Mouse (Mus musculus) embryo, embryonic 10.5 days (tissue): ENCODE results near the gene Ifit1bl2.
A peak's percentile ranks its signal among the peaks of the same experiment; 100 is the strongest.
"Not testable (repeated sequence)": the region's sequence is repeated elsewhere in the genome, so short reads cannot be mapped to it uniquely, and the experiment has no call there.

ENCODE experiments used
- DNase-seq: peaks from one replicate; pipeline ENCODE4 v3.0.0-alpha.2; 2015; ENCODE audit warnings: low spot score

Gene Ifit1bl2

GRCm38 (mm10) chr19:34640623-34641022, at the start of gene Ifit1bl2, which contains the start of gene Ifit1:
TSS of gene Ifit1bl2 (minus strand) at chr19:34640743.
TSS of gene Ifit1 (plus strand) at chr19:34640871.
- DNase-seq = no peak

GRCm38 (mm10) chr19:34685530-34685929, 45.0 kb upstream of the Ifit1bl2 start:
- DNase-seq = no peak

DNA sequence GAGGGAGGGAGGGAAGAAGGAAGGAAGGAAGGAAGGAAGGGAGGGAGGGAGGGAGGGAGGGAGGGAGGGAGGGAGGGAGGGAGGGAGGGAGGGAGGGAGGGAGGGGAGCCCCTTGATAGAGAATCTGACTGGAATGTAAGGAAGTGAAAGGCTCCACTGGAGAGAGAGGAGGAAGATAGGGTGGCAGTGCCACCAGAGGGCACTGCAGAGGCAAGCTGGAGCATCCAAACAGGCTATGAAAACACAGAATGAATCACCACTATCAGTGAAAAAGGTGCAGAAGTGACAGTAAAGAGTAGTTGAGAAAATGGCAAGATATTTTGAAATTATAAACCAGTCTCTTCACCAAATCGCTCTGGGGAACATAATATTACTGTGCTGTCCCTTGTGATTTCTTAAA, 44.3 kb upstream of the Ifit1bl2 start:
- DNase-seq = peak; percentile 59

- DNase-seq = no peak
Observed at GRCm38 (mm10) chr19:34678428-34678827, 37.9 kb upstream of the Ifit1bl2 start.

DNA sequence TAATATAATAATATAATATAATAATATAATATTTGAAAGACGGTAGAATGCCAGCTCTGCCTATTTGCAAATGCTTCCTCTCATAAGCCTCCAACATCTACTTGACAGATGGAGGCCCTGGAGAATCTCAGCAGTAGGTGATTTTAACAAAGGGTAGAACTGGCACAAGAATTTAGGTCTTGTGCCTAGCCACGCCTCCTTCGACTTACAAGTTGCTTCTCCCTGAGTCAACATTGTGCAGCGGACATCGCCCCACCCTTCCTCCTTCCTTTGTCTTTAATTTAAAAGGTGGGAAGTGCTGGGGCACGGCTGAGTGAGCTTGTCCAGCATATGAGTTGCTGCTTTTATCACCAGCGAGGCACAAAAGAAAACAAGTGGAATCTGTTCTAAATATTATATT, 32.9 kb upstream of the Ifit1bl2 start:
- no peak for DNase-seq

DNA sequence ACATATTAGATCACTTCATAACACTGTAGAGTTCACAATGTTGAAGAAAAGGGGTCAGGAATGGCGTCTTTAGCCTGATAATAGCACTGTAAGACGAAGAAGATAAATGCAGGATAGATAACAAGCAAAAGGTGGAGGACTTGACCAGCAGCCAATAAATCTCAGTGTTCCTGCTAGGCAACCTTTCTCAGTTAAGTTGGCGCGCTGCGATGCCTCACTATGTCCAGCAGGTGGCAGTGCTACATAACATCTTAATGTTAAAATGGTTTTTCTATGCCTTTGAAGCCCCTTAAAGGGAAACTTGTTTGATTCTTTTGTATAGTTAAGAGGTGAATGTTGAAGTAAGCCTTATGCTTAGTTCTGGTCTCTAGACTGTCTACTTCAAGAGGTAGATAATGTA, 25.6 kb upstream of the Ifit1bl2 start:
- DNase-seq = peak; percentile 92

GRCm38 (mm10) chr19:34662740-34663139, 22.2 kb upstream of the Ifit1bl2 start:
- no peak for DNase-seq

DNA sequence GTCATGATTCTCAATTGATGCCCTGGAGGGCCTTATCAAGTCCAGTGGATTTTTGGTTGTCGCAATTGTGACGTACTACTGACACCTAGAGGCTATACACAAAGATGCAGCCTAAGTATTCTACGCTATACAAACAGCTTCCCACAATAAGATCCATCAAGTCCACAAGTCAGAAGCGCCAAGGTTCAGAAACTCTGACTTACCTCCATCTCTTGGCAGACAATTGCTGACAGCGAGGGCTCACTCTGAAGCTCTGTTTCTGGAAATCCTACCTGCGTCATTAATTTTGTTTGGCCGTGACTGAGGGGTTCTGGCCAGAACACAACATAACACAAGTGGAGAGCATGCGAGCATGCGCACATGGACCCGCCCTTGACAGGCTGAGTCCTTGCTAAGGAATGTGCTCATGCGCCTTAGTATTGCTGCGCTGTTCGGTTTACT, 21.5 kb upstream of the Ifit1bl2 start:
- peak; percentile 81 for DNase-seq

GRCm38 (mm10) chr19:34656511-34657298, 16.2 kb upstream of the Ifit1bl2 start:
- peak; percentile 24 for DNase-seq

- no peak for DNase-seq
Observed at GRCm38 (mm10) chr19:34655227-34655805, 14.8 kb upstream of the Ifit1bl2 start.

- DNase-seq = no peak
Observed at GRCm38 (mm10) chr19:34650997-34651396, 10.5 kb upstream of the Ifit1bl2 start.

DNA sequence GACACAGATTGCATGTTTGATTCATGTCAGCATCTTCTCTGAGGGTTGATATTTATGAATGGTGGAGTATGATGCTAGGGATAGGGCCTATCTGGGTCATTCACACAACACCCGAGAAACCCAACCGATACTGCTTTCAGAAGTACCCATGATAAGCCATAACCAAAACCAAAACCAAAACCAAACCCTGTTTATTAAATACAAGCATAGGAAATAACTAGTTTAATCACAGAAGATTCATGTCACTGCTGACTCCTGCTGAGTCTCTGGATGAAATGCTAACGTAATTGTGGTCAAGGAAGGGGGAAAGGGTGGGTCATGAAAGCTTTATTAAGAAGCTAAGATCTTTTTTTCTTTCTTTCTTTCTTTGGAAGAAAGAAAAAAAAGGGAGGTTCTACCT, 9.7 kb upstream of the Ifit1bl2 start:
- no peak for DNase-seq

DNA sequence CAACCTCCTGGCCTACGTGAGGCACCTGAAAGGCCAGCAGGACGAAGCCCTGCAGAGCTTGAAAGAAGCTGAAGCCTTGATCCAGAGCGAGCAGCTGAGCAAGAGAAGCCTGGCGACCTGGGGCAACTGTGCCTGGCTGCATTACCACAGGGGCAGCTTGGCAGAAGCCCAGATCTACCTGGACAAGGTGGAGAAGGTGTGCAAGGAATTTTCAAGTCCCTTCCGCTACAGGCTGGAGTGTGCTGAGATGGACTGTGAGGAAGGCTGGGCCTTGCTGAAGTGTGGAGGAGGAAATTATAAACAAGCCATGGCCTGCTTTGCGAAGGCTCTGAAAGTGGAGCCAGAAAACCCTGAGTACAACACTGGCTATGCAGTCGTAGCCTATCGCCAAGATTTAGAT, 7.1 kb upstream of the Ifit1bl2 start:
- not testable (repeated sequence) for DNase-seq

DNA sequence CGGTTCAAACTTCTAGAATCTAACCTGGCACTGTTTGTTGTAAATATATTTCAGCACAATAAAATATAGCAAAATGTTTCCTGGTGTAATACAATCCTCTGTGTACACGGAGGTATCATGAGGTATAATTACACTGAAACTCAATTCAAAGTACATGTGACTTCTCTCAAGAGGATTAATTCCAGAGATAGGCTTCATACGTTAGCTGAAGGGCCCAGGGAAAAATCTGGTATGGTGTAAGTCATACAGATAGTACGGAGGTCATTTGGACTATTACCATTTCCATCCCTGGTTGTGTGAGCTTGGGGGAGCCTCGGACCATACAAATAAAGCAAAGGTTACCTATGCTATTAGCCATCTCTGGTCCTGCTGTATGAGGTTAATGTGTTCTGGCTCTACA, 2.1 kb upstream of the Ifit1bl2 start:
- DNase-seq = no peak

DNA sequence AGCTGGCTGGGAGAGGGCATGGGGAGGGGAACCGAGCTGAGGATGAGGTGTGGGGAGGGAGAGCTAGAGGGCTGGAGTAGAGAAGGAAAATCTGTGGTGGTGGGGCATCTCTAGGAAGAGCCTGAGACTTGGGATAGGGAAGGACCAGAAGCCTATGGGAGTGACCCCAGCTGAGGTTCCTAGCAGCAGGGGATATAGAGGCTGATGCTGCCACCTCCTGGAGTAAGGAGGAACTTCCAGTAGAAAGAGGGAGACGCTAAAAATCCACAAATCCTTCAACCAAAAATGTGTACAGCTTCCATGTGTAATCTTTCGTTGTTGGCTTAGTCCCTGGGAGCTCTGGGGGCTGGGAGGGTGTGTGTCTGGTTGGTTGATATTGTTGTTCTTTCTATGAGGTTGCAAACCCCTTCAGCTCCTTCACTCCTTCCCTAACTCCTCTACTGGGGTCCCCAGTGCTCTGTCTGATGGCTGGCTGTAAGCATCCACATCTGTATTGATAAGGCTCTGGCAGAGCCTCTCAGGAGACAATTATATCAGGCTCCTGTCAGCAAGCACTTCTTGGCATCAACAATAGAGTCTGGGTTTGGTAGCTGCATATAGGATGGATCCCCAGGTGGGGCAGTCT, 3.5 kb downstream of the Ifit1bl2 start:
- peak; percentile 80 for DNase-seq

DNA sequence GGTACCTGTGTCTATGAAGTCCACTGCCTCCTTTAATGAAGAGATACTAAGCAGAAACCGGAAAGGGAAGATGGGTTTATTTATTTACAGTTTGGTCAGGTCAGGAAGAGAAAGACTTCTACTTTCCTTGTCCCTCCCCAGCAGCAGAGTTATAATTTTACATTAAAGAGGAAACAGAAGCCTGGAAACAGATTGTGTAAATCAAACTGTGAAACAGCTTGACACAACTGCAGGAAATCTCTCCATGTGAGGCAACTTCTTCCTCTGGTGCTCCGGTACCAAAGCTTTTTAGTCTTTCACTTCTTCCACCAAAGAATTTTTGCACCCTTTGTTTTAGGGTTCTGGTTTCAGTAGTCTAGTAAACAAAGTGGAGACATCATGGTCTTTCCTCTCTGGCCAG, 7.1 kb downstream of the Ifit1bl2 start:
- DNase-seq = no peak

DNA sequence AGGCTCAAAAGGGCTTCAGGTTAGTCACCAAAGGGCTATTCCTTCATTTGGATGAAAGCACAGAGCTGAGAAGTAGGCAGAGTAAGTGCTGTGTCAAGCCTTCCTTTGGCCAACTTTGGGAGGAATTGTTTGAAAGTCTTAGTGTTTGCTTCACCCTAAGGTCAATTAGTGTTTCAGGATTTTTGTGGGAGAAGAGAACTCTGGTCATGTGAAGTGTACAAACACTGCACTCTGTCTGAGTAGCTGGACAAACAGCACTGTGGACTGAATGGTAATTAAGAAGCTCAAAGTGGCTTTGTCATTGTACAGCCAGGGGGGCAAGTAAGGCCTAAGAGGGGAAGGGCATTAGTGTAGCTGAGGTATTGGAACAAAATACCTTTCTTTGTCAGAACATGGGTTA, 9.1 kb downstream of the Ifit1bl2 start:
- no peak for DNase-seq

DNA sequence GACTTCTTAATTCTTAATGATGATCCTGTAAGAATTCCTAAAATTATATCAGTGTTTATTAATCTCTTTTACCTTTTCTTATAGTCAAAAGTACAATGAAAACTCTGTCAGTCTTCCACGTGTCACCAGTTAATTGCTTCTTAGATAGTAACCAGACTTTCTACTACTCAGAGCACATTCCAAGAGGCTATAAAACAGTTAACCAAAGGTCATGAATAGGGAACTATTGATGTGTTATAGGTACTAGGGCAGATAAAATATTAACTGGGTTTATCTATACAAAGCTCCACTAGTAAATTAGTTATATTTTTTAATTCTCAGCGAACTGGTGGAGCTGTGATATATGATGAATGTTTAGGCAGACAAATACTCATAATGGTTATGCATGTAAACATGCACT, 13.0 kb downstream of the Ifit1bl2 start:
- no peak for DNase-seq

GRCm38 (mm10) chr19:34624663-34625062, 15.9 kb downstream of the Ifit1bl2 start:
- DNase-seq = no peak

GRCm38 (mm10) chr19:34623781-34624180, 16.8 kb downstream of the Ifit1bl2 start:
- no peak for DNase-seq

DNA sequence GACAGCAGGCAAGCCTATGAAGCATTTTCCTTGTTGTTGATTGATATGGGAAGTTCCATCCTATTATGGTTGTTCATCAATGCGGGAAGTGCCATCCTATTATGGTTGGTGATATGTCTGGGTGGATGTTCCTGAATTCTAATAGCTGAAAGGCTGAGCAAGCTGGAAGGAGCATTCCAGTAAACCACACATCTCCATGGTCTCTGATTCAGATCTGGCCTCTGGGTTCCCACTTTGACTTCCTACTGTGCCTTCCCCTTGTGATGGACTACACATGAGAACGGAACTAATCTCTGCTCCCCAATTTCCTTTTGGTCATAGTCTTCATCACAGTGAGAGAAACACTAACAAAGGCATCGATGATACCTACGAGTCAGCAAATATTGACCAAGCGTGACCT, 19.7 kb downstream of the Ifit1bl2 start:
- DNase-seq = no peak

GRCm38 (mm10) chr19:34612243-34613001, 28.1 kb downstream of the Ifit1bl2 start:
- not testable (repeated sequence) for DNase-seq
